Mouse (Mus musculus) lung, postnatal 0 days (tissue): ENCODE measurements at regions not wholly inside any gene's neighbourhood (a gene's known extent, or its start where the extent isn't known, plus 50 kb on each side); places are given as distances from the start of the nearest gene placed in this dataset.

Experiments
- CTCF ChIP-seq: IDR thresholded peaks from 2 replicates; pipeline ENCODE4 v1.5.1; 2016; ENCODE audit warnings: antibody characterized with exemption, mild to moderate bottlenecking
- EP300 ChIP-seq: IDR thresholded peaks from 2 replicates; pipeline ENCODE4 v1.6.1; 2016; ENCODE audit warnings: antibody characterized with exemption, mild to moderate bottlenecking, control low read depth

- TF ChIP-seq CTCF (no peak), EP300 (no peak)
Observed at GRCm38 (mm10) chr1:76513490-76513889, 967.4 kb downstream of the Slc4a3 start.
